Mouse (Mus musculus): ENCODE results near the gene Ppil6.
A peak's percentile ranks its signal among the peaks of the same experiment; 100 is the strongest.

Gene Ppil6

DNA sequence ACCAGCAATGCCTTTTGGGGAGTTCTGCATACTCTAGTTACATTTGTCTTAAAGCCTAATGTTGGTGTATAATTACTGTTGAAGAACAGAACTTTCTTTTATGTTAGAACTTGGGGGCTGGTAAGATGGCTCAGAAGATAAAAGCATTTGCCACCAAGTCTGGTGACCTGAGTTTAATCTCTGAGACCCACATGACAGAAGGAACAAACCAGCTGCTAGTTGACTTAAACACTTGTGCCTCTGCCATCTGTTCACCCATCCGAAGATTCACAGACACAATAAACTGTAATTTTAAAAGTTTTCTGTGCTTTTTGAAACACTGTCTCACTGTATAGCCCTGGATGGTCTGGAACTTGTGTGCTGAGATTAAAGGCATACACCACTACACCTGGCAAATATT, 35.5 kb downstream of the Ppil6 start:
- DNase-seq (ENCODE audit: low spot score), result no peak

DNA sequence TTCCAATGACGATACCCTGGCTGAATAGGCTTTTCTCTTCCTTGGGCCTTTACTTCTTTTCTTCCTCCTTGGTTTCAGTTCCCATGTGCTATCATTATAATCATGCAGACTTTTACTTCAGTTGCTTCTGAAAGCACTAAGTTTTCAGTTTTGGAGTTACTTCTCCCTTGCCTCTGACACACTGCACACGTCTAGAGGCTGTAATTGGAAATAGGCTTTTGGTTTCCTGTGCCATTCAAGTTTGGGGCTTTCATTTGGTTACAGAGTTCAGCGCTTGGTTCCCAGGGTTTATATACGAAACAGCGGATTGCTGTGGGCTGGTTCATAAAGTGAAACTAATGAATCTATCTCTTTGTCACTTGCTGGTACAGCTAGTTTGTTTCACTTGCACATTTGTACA, 39.7 kb downstream of the Ppil6 start:
- DNase-seq (ENCODE audit: low spot score), result no peak

DNA sequence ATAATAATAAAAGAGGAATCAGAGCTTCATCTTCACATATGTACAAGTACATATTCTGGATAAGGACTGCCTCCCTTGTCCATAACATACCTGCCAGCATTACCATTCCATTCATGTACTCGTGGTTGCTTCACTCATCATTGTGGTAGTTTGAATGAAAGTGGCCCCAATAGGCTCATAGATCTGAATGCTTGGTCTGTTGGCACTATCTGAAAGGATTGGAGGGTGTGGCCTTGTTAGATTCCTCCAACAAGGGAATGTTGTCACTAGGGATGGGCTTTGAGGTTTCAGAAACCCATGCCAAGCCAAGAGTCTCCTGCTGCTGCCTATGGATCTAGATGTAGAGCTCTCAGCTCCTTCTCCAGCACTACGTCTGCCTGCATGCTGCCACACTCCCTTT, 45.8 kb downstream of the Ppil6 start:
- DNase-seq (ENCODE audit: low spot score), result no peak

DNA sequence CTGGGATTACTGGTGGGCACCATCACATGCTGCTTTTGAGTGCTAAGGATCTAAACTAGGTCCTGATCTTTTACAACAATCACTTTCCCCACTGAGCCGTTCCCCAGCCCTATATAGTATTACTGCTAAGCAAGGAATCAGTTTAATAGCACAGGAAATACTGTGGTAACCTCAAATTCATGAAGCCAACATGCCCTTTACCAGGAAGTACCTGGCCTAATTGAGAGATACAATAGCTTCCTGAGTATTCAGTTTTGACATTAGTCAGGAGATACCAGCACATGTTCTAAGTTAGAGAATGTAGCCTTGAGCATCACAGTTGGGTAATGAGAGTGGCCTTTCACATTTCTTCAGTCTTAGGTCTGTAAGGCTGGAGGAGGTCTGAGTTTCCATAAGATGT, 46.5 kb downstream of the Ppil6 start:
- no peak for DNase-seq (ENCODE audit: low spot score)

DNA sequence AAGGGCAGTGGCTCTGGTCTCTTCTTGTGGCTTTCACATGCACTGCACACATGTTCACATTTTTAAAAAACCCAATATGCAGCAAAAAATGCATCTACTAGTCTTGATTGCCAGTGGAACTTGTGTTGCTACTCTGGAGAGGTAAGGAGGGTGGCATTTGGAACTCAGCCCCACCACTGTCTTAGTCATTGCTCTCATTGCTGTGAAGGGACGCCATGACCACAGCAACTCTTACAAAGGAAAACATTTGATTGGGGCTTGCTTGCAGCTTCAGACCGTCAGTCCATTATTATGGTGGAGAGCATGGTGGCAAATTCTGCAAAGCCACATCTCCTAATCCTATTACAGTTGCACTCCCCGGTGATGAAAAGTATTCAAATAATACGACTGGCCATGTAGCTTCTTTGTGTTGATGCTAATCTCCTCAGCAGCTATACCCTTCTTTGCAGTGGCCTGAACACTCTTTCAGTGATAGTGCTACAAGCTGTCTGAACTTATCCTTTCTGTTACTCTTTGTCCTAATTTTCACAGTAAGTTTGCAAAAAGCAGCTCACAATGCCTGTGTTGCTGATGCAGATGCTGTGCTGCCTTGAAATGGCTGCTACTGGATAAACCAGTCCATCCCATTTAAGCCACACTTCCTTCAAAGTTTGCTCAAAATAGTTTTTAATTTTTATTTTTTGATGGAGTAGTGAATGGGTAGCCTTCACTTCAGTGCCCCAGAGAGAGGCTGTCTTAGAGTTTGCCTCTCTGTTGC, 47.2 kb downstream of the Ppil6 start:
- no peak for DNase-seq (ENCODE audit: low spot score)

DNA sequence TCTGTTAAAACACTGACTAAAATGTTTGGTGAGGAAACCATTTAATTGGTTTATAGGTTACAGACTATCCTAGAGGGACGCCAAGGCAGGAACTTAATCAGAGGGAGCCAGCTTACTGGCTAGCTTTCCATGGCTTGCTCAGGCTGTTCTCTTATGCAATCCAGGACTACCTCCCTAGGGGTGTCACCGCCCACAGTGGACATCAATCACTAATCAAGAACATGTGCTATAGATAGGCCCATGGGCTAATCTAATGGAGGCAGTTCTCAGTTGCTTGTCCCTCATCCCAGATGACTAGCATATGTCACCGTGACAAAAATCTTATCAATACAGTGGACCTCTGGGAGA, 47.7 kb downstream of the Ppil6 start:
- no peak for DNase-seq (ENCODE audit: low spot score)

DNA sequence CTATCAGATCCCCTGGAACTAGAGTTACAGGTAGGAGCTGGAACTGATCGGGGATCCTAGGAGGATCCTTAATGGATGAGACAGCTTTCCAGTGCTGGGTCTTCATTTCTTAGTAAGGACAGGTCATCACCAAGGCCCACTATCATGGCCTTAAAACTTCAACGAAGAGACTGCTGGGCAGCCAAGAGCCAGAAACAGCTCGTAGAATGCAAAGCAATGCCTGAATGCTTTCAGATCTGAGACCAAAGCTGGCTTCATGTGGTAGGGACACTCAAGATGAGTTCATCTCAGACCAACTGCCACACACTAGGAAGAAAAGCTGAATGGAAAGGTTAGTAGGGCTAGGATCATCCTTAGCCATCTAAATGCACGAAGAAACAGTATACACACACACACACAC, 48.7 kb downstream of the Ppil6 start:
- DNase-seq (ENCODE audit: low spot score), result no peak

DNA sequence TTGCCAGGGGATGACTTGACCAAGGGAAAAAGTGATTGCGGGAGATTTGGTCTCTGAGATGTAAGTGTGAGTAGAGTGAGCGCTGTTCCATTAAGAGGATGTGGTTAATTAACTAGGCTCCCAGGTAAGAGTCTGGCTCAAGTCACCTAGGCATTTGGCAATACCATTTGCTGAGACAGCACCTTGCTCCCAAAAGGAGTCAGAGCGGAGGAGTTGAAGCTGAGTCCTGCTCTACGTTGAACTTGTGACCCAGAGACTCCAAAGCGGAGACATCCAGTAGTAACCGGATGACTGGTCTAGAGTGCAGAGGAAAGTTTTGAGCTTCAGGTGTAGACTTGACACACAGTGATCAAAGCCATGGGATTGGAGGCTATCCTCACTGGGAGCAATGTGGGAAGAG, 51.8 kb downstream of the Ppil6 start:
- DNase-seq (ENCODE audit: low spot score), result no peak

DNA sequence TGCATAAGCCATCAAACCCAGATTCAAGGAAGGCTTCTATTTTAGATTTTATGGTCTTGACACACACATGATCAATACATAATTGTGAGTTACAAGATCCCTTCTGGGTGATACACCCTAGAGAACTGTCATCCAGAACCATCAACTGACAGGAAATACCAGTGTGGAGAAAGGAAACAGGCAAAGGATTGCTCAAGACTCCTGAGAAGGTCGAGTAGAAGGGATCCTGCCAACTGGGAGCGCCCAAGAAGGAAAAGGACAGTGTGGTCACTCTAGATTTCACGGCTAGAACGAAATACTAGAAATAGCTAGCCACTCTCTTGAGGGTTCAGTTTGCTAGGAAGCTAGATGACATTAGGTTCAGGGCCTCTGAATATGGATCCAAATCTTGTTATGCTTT, 53.2 kb downstream of the Ppil6 start:
- DNase-seq (ENCODE audit: low spot score), result no peak

DNA sequence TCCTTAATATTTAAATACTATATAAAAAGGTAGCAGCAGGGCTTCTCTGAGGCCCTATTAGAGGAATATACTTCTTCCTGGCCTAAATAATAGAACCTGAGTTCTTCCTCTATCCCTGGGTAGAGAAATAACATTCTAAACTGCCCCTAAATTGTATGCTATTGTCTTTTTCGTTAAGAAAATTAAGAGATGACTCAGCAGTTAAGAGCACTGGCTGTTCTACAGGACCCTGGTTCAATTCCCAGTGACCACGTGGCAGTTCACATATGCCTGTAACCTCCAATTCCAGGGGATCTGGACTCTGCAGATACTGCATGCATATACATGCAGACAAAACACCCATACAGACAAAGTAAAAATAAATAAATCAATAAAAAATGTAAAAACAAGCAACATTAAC, 53.6 kb downstream of the Ppil6 start:
- no peak for DNase-seq (ENCODE audit: low spot score)

DNA sequence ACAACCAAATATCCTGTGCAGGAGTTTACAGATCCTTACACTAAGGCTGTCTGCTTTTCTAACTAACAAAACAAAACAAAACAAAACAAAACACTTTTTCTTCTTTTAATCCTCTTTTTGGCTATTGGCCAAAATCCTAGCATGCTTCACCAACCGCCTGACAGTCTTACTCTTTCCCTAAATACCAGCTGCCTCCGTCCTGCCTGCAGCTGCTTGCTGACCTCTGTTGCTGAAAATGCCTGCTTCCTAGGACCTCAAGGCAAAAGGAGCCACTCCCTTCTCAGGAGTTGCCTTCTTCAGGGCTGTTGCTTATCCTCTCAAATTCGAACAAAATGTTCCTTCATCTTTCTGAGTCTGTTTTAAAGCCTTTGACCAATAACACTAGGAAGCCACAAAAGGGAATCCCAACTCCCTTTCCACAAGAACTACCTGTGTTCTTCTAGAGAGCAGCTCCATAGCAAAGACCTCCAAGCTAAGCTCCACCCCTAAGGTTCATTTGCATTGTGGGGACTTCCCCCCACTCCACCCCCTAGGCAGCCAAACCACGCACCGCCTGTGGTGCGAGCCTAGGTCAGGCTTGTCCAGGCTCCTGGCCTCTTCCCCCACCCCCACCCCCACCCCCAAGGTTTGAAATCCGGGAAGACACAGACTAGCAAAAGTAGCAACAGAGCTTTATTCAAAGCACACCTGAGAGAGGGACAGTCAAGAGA, 54.4 kb downstream of the Ppil6 start:
- DNase-seq (ENCODE audit: low spot score), result no peak

DNA sequence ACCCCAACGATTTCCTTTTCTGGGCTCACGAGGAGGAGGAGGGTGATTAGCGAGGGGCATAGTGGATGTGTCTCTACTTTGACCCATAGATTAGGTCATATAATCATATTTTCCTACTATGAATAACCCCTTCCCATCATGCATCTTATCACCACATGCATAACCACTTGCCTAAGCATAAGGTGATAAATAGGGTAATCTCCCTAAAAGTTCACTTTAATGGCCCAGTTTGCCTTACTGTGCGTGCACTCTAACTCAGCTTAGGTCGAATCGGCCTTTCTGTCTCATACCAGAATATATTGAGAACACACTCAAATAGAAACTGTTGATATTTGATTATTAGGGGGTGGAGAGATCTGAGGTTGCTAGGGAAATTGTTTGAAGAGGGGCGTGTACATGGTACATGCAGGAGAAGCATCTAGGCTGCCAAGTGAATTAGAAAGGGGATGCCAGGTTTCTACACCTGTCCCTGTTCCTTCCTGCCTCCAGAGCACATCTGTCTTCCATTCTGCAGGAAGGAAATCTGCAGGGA, 55.1 kb downstream of the Ppil6 start:
- DNase-seq (ENCODE audit: low spot score), result no peak

DNA sequence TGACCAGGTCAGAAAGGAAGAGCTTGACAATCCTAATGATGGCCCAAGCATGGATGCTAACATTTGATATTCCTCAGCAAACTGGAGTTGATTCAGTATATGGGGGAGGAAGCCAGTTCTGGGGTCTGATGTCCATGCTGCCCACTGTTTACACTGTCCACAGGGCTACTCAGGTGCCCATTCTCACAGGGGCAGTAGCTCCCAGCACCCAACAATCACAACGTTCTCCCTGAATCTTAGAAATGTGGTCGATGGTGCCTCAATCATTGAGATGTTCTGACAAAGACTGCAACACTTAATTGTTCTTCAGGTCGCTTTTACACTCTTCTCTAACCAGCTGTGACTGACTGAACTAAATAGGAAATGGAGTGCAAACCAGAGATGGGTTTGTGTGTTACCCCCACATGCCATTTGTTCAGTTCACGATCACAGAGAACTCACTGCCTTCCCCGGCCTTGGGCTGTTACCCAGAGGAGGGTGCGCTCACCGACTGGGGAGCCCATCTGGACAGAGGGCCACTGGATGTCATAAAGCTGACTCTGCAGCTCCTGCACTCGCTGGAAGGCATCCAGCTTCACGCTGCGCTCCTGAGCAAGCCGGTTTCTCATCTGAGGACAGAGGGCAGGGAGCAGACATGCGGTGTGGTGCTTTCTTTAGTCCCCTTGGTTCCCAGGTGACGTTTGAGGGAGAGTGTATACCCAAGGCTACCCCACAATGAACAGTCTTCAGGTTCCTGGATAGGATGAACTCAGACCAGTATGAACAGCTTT, 56.3 kb downstream of the Ppil6 start:
- no peak for DNase-seq (ENCODE audit: low spot score)

DNA sequence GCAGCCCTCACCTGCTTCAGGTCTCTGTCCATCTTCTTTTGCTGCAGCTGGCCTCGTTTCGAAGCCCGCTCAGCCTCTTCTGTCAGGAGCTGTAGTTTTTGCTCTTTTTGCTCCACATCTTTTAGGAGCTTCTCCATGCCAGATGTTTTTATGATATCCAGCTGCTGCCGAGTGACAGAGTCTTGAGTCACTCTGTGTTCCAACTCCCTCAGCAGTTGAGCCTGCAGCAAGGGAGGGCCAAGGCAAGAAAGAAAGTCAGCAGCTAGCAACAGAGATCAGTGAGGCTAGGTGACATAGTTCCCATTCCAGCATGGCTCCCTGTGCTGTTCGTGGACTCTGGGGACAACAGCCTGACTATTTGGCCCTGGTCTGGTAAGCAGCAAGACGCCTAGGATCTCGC, 60.5 kb downstream of the Ppil6 start:
- DNase-seq (ENCODE audit: low spot score), result no peak

DNA sequence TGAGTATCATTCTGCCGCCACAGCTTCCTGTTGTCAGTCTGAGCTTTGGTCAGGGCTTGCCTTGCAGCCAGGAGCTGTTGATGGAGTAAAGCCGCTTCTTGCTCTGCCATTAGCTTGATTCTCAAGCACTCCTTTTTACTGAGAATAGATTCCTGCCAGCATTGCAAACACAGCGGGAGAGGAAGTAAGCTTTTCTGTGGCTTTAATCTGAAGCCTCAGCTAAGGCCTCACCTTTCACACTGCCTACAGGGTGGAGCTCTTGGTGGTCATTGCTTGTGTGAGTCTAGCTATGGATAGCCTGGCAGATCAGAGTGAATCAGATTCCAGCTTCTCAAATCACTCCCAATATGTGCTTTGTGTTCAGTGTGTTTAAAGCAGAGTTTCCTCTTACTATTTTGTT, 62.1 kb downstream of the Ppil6 start:
- no peak for DNase-seq (ENCODE audit: low spot score)

DNA sequence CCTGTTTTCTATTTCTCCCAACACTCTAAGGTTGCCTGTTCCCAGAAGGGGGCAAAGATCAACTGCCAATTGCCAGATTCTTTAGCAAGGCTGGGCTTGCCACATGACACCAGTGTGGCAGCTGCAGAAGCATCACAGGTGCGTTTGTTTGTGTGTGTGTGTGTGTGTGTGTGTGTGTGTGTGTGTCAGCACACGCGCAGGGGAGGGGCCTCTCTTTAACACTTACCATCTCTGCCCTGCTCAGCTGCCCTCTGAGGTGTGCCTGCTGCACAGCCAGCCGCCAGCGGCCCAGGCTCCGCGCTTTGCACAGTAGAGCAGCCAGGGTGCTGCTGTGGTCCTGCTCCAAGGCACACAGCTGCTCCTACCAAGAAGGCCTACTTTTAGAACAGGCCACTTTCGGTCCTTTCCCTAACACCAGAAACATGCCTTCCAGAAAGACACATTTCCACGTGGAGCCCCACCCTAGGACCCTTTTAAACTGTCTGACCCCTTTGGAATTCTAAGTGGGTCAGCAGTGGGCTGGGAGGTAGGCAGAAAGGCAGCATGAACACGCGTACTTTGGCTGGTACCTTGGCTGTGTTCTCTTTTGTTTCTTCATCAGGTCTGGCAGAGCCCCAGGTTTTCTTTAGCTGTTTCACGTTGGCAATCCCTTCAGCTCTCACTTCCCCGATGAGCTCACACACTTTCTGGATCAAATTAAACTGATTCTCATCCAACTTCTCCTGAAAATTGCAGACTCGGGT, 62.8 kb downstream of the Ppil6 start:
- peak; percentile 56 for DNase-seq (ENCODE audit: low spot score)

DNA sequence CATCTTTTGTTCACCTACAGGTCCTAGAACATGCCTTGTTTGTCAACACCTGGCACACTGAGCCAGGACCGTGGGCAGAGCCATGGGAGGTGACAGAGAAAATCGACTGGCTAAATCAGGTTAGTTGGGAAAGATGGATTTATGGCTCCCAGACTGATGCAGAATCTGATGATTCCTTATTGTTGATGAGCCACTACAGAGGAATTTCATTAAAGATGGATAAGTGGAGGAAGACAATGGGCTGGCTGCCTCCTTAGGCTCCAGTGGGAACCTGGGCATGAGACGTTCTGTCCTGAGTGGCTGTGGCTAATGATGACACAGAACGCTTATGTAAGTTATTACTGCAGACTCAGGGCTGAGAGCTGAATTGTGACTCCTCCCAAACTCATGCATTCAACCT, 63.5 kb downstream of the Ppil6 start:
- DNase-seq (ENCODE audit: low spot score), result no peak

DNA sequence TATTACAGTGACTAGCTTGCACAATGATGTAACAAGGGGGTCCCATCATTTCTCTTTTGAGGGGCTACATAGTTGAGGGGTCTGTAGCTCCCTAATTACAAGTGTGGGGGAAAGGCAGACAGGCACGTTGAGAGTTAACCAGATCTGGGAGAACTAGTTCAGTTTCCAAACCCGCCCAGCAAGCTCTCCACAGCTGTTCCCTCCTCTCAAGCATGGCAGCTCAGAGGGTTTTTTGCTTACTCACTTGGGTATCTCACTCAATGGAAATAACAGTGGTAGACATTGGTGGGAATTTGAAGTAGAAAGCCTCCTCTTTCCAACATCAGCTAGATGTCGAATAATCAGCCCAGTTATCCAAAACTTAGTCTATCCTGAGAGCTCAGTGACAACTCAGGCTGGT, 64.8 kb downstream of the Ppil6 start:
- no peak for DNase-seq (ENCODE audit: low spot score)

DNA sequence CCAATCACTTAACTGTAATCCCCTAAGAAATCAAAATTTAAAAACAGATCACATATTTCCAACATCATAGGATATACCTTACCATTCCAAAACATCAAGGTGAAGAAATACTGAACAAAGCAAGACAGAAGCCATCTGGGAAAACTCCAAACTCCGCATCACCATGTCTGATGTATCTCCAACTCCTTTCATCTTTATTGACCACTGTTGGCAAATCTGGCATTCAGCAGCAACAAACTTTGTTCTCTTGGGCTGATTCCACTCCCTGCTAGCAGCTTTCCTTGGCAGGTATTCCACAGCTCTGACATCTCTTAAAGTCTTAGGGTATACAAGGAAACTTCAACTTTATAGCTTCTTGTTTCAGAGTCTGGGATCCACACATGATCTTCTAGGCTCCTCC, 68.2 kb downstream of the Ppil6 start:
- no peak for DNase-seq (ENCODE audit: low spot score)

DNA sequence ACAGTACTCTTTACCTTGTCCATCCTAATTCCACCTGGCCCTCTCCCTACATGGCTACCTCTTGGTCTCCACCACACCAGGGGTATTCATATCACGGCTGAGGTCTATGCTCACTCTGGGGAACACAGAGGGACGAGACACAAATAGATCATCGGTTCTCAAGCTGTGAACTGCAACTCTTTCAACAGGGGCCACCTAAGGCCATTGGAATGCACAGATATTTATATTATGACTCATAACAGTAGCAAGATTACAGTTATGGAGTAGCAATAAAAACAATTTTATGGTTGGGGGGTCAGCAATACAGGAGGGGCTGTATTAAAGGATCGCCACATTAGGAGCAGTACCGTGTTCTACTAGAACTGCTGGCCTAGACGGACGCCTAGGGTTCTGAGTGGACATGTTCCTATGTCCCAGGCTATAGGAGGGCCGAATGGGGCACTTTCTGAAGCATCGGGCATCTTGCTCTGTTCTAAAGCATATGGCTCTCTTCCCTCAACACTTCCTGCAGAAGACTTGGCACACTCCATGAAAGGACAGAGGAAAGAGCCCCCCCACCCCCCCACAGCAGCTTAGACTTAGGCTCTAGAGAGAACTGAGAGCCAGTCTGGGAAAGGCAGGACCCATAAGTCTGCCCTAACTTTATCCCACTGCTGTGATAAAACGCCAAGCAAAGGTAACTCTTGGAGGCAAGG, 71.6 kb downstream of the Ppil6 start:
- no peak for DNase-seq (ENCODE audit: low spot score)
